Mouse (Mus musculus) CH12.LX (cell line): ENCODE measurements around the gene Nfe2l2.

Experiments
- CTCF ChIP-seq, 2 experiments: IDR thresholded peaks in 1 of 2; conservative IDR thresholded peaks in 1 of 2; 2 replicates each; pipeline ENCODE4 v1.5.1; 2011 to 2012; ENCODE audit warnings: low read depth in 2 of 2, low read length in 2 of 2, improper control_type of control experiment in 1 of 2, inconsistent platforms in 1 of 2, mild to moderate bottlenecking in 1 of 2, moderate library complexity in 1 of 2
- MAFK ChIP-seq: IDR thresholded peaks from 2 replicates; pipeline ENCODE4 v1.6.1; 2011; ENCODE audit warnings: low read length, improper control_type of control experiment; ENCODE audit not compliant: insufficient replicate concordance
- POLR2A ChIP-seq: IDR thresholded peaks from 2 replicates; pipeline ENCODE4 v1.6.1; 2011; ENCODE audit warnings: low read depth, mild to moderate bottlenecking, improper control_type of control experiment, low read length
- ZNF384 ChIP-seq: IDR thresholded peaks from 2 replicates; pipeline ENCODE4 v1.6.1; 2012; ENCODE audit warnings: low read depth, low read length, improper control_type of control experiment, inconsistent platforms

DNA sequence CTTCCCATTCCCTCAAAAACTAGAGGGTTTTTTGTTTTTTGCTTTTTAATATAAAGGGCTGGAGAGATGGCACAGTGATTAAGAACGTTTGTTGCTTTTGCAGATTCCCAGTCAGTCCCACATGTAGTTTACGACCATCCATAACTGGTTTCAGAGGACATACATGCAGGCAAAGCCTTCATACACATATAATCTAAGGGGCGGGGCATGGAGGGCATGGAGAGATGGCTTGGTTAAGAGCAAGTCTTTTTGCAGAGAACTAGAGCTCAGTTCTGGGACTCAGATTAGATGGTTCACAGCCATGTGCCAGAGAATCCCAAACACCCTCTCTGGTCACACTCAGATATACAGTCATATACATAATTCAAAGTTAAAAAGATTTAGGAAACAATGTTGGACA is 31.9 kb downstream of the Nfe2l2 start:
- TF ChIP-seq MAFK (no peak), POLR2A (no peak), CTCF (conservative IDR thresholded peaks at IDR 0.05 in 1 of 2, IDR thresholded peaks at IDR 0.05 in 1 of 2; ENCODE audit: low read depth in 2 of 2, low read length in 2 of 2) (no peak), ZNF384 (no peak)
